Comparison of ENCODE assay signal across 24 mouse cellular contexts in genomic region chr9:44899716-44900115, GRCm38 (mm10). TPM values are rescaled to one million over a fixed set of nuclear protein-coding genes. Genes with fewer than 3 reads are reported as not detected.
DNase-seq lines count a peak whose midpoint lies in the region; ATAC-seq and TF ChIP-seq lines count a peak whose summit lies in the region.
"Had no signal": no experiment of that assay in that cellular context is flagged by ENCODE, and none has a peak within 500 bp of the region (broad histone marks: within the 10 kb centered on the region; RNA-seq: fewer than 3 reads in every experiment).

No protein-coding gene starts in this region.

- no peaks in the 10 kb centered on the region for H3K4me1 ChIP-seq in intestine, embryonic 16.5 days (ENCODE audit: control insufficient read depth, insufficient read depth, low read length)
- H3K4me1 ChIP-seq in intestine, postnatal 0 days (replicated peaks; ENCODE audit: control insufficient read depth, insufficient read depth, low read length), result no peaks in the 10 kb centered on the region
- H3K4me1 ChIP-seq in kidney, embryonic 14.5 days (ENCODE audit: control insufficient read depth, insufficient read depth, low read length), result no peaks in the 10 kb centered on the region
- H3K4me1 ChIP-seq: forebrain, embryonic 10.5 days; forebrain, embryonic 13.5 days; heart, embryonic 10.5 days; hindbrain, embryonic 12.5 days; hindbrain, embryonic 15.5 days had no signal

- no peaks in the 10 kb centered on the region for H3K36me3 ChIP-seq in intestine, embryonic 16.5 days (ENCODE audit: control insufficient read depth, insufficient read depth, low read length)
- no peaks in the 10 kb centered on the region for H3K36me3 ChIP-seq in intestine, postnatal 0 days (ENCODE audit: control insufficient read depth, insufficient read depth)
- H3K36me3 ChIP-seq in kidney, embryonic 14.5 days (ENCODE audit: control insufficient read depth, insufficient read depth, low read length), result no peaks in the 10 kb centered on the region
- H3K36me3 ChIP-seq: forebrain, embryonic 10.5 days; G1E; heart, embryonic 10.5 days; heart, embryonic 13.5 days; hindbrain, embryonic 12.5 days; hindbrain, embryonic 15.5 days had no signal

- WGBS in intestine, embryonic 16.5 days, result 56% methylated on average over 3 of the region's 3 CpGs
- 34% methylated on average over 3 of the region's 3 CpGs for WGBS in intestine, postnatal 0 days
- WGBS in kidney, embryonic 14.5 days, result 68% methylated on average over 3 of the region's 3 CpGs

- H3K9me3 ChIP-seq in intestine, embryonic 16.5 days (ENCODE audit: control insufficient read depth, low read length), result no peaks in the 10 kb centered on the region
- no peaks in the 10 kb centered on the region for H3K9me3 ChIP-seq in intestine, postnatal 0 days (ENCODE audit: control insufficient read depth)
- no peaks in the 10 kb centered on the region for H3K9me3 ChIP-seq in kidney, embryonic 14.5 days (ENCODE audit: control insufficient read depth, low read length)
- H3K9me3 ChIP-seq: forebrain, embryonic 10.5 days; forebrain, embryonic 13.5 days; G1E; heart, embryonic 10.5 days; heart, embryonic 13.5 days; hindbrain, embryonic 12.5 days; hindbrain, embryonic 15.5 days had no signal

- H3K27ac ChIP-seq in intestine, embryonic 16.5 days (ENCODE audit: low read length), result no peak overlapping the region
- H3K27ac ChIP-seq in intestine, postnatal 0 days (ENCODE audit: low read depth, low read length), result no peak overlapping the region
- no peak overlapping the region for H3K27ac ChIP-seq in kidney, embryonic 14.5 days (ENCODE audit: low read depth, low read length)
- H3K27ac ChIP-seq: forebrain, embryonic 10.5 days; forebrain, embryonic 13.5 days; heart, embryonic 10.5 days; heart, embryonic 13.5 days; hindbrain, embryonic 12.5 days; hindbrain, embryonic 15.5 days had no signal

- no peak overlapping the region for H3K9ac ChIP-seq in intestine, embryonic 16.5 days (ENCODE audit: low read depth, low read length)
- H3K9ac ChIP-seq in intestine, postnatal 0 days (ENCODE audit: low read depth, low read length), result no peak overlapping the region
- no peak overlapping the region for H3K9ac ChIP-seq in kidney, embryonic 14.5 days (ENCODE audit: low read depth, low read length)
- H3K9ac ChIP-seq: forebrain, embryonic 13.5 days; heart, embryonic 13.5 days; hindbrain, embryonic 12.5 days; hindbrain, embryonic 15.5 days had no signal

- no peaks in the 10 kb centered on the region for H3K27me3 ChIP-seq in intestine, embryonic 16.5 days (replicated peaks; ENCODE audit: control insufficient read depth, insufficient read depth, low read length)
- no peaks in the 10 kb centered on the region for H3K27me3 ChIP-seq in intestine, postnatal 0 days (replicated peaks; ENCODE audit: control insufficient read depth, insufficient read depth, low read length)
- H3K27me3 ChIP-seq in kidney, embryonic 14.5 days (ENCODE audit: control insufficient read depth, insufficient read depth, low read length), result no peaks in the 10 kb centered on the region
- H3K27me3 ChIP-seq: CH12.LX; forebrain, embryonic 13.5 days; heart, embryonic 13.5 days; hindbrain, embryonic 12.5 days; hindbrain, embryonic 15.5 days; Patski had no signal

- ATAC-seq in intestine, embryonic 16.5 days, result peak; percentile 44; the same call in 1 of the 2 replicates
- no peak for ATAC-seq in intestine, postnatal 0 days
- ATAC-seq in kidney, embryonic 14.5 days (ENCODE audit: low FRiP score, low TSS enrichment), result no peak
- ATAC-seq: forebrain, embryonic 13.5 days; forebrain, embryonic 16.5 days; Patski had no signal

- no peak for TF ChIP-seq CTCF in intestine, postnatal 0 days (IDR thresholded peaks at IDR 0.05; ENCODE audit: low read depth)

- H3K4me2 ChIP-seq in intestine, embryonic 16.5 days (ENCODE audit: low read depth, low read length), result no peak overlapping the region
- H3K4me2 ChIP-seq in intestine, postnatal 0 days (replicated peaks; ENCODE audit: low read depth), result no peak overlapping the region
- no peak overlapping the region for H3K4me2 ChIP-seq in kidney, embryonic 14.5 days (replicated peaks; ENCODE audit: low read depth, low read length)
- H3K4me2 ChIP-seq: forebrain, embryonic 13.5 days; heart, embryonic 13.5 days; hindbrain, embryonic 12.5 days; hindbrain, embryonic 15.5 days had no signal

- H3K4me3 ChIP-seq in intestine, embryonic 16.5 days (ENCODE audit: low read length), result no peak overlapping the region
- no peak overlapping the region for H3K4me3 ChIP-seq in intestine, postnatal 0 days (ENCODE audit: low read depth, low read length)
- no peak overlapping the region for H3K4me3 ChIP-seq in kidney, embryonic 14.5 days (ENCODE audit: low read length)
- H3K4me3 ChIP-seq: forebrain, embryonic 10.5 days; forebrain, embryonic 13.5 days; heart, embryonic 10.5 days; heart, embryonic 13.5 days; hindbrain, embryonic 12.5 days; hindbrain, embryonic 15.5 days had no signal

- DNase-seq in kidney, adult 9 months, result peak; percentile 69
- peak; percentile 48 for DNase-seq in skeletal muscle tissue, adult 2 months (ENCODE audit: low read depth, low spot score)
- DNase-seq in heart, adult 9 months (ENCODE audit: low spot score in 2 of 2), result no peak
- DNase-seq: adrenal gland, postnatal 10 days; cerebellum, adult 18-20 months; cerebellum, adult 9-10 months; cerebellum, postnatal 14 days; gastrocnemius, postnatal 25 days; heart, adult 18-20 months; heart, postnatal 14 days; heart, postnatal 4 days had no signal

RNA-seq across cellular contexts. Expression of gene Kmt2a, which starts 18.6 kb away (rescaled TPM):
- 5.3 and 7.7 TPM in 2 replicates for polyA plus RNA-seq in intestine, embryonic 16.5 days (2015; fragmentation: Nextera tagmentation; extraction: Ambion mirVana)
- 2.9 and 3.4 TPM in 2 replicates for polyA plus RNA-seq in intestine, postnatal 0 days (2015; fragmentation: Nextera tagmentation; extraction: Ambion mirVana)
- 14.9 and 15.2 TPM in 2 replicates for polyA plus RNA-seq in kidney, embryonic 14.5 days (2014; fragmentation: Nextera tagmentation; extraction: Ambion mirVana)

RNA-seq across cellular contexts. Expression of gene Atp5l, which starts 20.8 kb away (rescaled TPM):
- polyA plus RNA-seq in intestine, embryonic 16.5 days (2015; fragmentation: Nextera tagmentation; extraction: Ambion mirVana), result 937 and 949 TPM in 2 replicates
- polyA plus RNA-seq in intestine, postnatal 0 days (2015; fragmentation: Nextera tagmentation; extraction: Ambion mirVana), result 1,311 and 1,336 TPM in 2 replicates
- polyA plus RNA-seq in kidney, embryonic 14.5 days (2014; fragmentation: Nextera tagmentation; extraction: Ambion mirVana), result 674 and 931 TPM in 2 replicates

Comparison
In these comparisons a context has a peak if more than half of its experiments do, and no peak if none do; other contexts are left out.
1. DNase-seq: peak in kidney, adult 9 months (single experiment) and skeletal muscle tissue, adult 2 months (single experiment); none in heart, adult 9 months (0 of 2).